Mouse (Mus musculus) brain, embryonic 18.5 days (tissue): ENCODE results near the gene Ndufaf4.
"Not testable (repeated sequence)": the region's sequence is repeated elsewhere in the genome, so short reads cannot be mapped to it uniquely, and the experiment has no call there.

Experiments used
- DNase-seq: peaks from one replicate; pipeline ENCODE4 v3.0.0-alpha.2; 2012; ENCODE audit warnings: low read depth, low spot score

The Ndufaf4 gene

DNA sequence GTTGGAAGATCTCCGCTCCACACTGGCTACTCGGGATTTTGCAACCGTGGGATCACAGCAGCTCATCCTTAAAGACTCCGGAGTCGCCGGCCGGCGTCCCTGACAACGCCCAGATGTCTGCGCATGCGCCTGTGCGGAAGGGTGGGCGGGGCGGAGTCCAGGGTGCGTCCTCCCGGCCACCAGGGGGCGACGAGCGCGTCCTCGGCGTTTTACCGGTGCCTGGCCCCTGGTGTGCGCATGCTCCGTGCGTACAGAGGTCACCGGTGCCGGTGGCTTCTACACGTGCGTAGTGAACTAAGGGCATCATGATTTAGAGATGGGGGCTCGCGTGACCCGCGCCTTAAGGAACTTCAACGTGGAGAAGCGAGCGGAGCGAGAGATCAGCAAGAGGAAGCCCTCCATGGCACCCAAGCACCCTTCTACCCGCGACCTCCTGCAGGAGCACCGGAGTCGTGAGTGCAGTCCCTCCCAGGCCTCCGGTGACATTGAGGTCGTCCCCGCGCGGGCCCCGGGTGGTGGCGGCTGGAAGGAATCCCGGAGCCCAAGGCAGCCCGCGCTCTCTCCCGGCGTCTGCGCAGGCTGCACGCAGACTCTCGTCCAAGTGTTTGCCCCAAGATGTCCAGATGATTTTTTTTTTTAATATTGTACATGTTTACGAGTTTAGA, at the start of gene Ndufaf4:
TSS of gene Ndufaf4 (plus strand) at position 233 of the 665 bp plus-strand sequence.
- DNase-seq = peak; percentile 82

DNA sequence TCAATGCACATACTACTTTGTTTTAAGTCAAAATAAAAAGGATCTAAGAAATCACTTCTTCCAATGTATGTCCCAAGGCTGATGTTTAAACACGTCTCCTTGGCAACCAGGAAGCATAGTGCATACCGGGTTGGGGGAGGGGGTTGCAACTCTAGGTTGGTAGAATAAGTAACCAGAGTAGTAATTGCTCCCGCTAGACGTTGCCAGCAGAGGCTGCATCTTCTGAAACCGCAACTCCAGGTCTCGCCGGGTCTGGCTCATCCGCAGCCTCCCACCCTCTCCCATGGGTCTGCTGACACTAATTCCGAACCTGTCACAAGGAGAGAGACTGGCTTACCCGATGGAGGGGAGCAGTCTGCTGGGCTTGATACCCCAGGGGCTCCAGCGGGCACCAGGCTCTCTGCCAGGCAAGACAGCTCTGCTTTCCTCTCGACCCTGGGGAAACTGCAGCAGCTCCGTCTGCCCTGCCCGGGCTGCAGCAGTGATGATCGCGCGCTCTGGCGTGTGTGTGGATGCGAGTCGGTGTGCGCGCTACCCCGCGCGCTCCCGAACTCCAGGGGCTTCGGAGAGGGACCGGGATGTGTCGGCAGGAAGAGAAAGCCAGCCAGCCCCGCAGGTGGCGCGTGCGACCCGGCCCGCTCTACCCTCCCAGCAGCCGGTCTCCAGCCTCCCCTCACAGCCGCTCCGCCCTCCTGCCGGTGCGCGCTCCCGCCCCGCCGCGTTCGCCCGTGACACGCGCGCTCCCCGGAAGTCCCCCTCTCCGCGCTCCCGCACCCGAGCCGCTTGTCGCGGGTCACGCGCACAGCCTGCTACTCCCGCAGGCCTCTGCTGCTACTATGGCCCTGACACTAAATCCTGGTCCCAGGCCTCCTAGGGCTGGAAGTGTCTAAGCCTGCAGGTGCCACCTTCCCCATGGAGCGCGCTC, 47.2 kb upstream of the Ndufaf4 start, which contains the start of gene Klhl32:
TSS of gene Klhl32 (minus strand) at position 724 of the 925 bp plus-strand sequence.
- peak; percentile 71 for DNase-seq

DNA sequence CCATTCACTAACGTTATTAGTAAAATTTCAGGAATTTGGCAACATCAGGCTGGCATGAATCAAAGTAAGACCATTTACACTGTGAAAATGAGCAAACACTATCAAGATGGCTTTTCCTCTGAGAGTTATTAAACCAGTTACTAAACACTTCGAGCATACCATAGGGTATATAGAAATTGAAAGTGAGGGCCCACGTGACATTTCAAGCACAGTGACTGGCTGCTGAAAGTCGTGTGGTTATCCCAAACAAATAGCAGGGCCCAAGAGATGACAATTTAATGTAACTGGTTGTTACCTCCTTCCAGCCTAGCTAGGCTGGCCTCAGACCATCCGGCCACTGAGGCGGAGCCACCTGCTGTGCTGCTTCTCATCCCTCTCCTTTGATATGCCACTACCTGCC, 32.2 kb upstream of the Ndufaf4 start:
- no peak for DNase-seq

DNA sequence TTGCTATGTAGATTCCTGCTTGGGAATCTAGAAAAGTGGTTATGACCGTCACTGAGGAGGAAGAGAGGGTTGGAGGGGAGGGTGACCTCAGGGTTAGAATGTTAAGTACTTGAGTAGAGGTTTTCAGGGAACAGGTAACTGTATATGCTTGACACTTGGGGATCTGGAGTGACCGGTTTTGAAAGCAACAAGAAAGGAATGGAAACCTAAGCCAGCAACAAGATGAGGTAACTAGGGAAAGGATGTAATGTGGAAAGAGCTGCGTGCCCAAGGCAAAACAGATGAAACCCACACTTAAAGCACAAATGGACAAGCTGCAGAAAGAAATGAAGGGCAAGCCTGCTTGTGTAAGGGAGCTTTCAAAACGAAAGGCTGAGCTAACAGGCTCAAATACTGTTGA, 28.7 kb upstream of the Ndufaf4 start:
- no peak for DNase-seq

DNA sequence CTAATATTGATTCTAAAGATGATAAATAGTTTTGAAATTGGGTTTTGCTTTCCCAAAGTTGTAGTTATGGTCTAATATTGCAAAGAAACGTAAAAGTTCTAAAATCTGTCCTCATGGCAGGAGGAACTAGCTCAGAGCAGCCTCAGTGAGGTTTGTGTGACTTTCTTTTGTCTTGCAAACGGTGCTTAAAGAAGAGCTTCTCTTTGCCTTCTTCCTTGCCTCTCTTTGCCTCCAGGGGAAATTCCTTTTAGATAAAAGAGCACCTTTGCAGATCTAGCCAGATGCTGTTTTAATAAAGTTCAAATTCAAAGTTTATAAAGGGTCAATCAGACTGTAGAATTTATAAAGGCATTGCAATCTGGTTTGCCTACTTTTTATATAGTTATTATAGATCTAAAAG, 8.5 kb upstream of the Ndufaf4 start:
- not testable (repeated sequence) for DNase-seq

DNA sequence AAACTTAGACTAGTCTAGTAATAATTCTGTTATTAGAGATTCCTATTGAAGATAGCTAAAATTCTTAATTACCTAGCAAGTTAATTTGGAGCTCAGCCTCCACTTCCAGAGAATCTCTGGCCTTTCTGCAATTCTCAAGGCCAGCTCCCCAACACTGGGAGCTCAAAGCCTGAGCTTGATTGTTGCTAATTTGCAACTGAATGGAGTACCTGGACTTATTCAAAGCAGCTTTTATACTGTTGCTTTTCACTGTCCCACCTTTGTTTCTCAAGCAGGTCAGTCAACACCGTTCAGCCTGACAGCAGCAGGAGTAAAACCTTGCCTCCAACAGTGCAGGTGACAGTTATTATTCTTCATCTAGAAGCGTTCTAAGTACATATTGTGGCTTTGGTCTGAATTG, 5.6 kb upstream of the Ndufaf4 start:
- DNase-seq = not testable (repeated sequence)

DNA sequence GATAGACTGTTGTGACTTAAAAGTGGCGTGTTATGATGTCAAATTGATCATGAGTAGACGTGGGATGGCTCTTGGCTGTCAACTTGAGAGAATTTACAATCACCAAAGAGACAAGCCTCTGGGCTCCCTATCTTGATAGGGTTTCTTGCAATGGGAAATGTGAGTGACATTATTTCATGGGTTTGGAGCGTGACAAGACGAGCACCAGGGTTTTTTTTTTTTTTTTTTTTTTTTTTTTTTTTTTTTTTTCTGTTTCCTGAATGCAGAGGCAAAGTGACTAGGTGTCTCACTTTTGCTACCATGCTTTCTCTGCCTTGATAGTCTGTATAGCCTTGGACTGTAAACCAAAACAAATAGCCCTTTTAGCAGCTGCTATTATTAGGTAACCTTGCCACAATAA, 3.3 kb upstream of the Ndufaf4 start:
- no peak for DNase-seq

DNA sequence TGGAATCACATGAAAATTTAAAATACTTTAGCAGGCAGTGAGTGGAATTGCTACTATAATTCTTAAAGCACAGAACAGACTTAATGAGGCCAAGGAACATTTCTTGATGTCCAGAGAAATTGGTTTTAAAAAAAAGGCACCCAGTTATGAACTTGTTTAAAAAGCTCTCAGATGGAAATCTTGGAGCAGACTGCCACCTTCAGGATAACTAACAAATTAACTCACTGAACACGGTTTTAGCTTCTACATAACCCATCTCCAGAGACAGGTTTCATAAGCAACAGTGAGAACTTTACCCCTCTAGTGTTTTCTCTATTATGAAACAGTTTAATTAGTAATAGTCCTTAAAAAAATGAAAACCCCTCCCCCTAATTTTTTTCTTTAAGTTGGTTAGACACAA, 1.1 kb upstream of the Ndufaf4 start:
- peak; percentile 59 for DNase-seq

DNA sequence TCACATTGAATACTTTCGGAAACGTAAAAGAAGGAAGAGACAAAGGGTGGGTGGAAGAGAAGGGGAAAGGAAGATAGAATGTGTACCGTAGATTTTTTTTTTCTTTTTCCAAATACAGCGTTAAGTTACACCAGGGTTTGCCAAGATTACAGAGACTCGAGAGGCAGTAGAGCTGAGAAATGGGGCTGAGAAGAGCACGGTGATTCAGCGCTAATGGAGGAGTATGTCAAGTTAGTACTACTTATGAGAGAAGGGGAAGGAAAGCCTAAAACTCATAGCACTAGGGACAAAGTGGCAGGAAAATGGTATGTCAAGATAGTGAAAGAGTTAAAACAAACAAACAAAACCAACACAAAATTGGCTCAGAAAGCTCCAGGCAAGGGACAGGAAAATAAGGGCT, 532 bp upstream of the Ndufaf4 start:
- no peak for DNase-seq

DNA sequence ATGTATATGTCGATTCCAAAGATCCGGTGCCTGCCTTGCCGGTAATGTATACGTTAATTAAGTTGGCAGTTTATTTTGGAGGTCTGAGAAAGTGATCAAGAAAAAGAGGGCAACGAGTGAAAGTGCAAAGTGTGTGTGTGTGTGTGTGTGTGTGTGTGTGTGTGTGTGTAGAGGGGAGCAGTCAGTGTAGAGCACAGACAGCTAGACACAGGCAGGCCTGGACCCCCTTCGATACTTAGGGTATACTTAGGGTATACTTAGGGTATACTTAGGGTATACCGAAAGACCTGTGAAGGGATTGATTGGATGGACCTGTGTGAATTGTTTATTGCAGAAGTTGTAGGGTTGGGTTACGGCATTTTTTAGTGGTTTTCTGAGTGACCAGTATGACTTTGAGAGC, 753 bp downstream of the Ndufaf4 start:
- DNase-seq = no peak

DNA sequence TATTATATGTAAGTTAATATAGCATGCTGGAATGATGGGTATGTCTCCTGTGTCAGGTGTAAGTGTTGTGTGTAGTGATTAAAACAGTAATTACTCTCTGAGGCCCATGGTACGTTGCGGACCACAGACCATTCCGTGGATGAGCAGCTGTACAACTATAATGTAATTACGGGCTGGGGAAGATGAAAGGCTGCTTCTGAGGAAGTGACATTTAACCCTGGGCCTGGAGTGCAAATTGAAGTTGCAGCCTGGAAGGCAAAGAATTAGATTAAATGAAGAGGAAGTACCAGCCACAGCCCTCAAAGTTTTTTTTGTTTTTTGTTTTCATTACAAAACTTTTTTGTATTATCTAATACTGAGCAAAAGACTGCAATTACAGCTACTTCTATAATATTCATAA, 1.3 kb downstream of the Ndufaf4 start:
- no peak for DNase-seq

DNA sequence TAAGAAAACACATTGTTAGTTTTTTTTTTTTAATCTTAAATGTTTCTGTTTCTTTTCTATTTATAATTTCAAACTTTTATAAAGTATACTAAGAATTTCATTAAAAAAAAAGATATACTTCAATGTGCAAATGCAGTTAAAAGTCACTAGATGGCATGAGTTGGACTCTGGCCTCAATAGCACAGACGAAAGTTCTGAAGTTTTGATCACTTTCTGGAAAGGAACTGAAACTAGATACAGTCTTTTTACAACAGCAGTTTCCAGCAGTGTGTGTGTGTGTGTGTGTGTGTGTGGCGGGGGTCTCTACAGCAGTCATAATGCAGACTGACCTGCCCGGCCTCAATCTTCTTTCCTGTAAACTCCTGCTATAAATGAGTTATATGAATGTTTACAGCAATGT, 9.9 kb downstream of the Ndufaf4 start:
- no peak for DNase-seq

DNA sequence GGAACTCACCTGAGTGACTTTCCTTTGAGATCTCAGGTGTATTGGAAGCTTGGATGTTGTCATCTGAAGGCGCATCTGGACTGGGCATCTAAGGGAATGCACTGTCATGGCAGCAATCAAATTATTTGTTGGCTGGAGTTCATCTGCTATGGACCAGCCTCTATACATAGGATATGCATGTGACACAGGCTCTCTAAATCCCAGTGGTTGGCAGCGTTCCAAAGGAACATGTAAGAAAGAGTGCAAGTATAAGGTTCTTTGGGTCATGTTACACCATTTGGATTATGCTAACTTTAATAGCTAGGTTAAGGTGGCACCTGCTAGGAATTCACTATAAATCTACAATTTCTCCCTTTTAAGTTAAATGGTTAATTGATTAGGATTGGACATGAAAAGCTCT, 17.7 kb downstream of the Ndufaf4 start:
- DNase-seq = no peak

DNA sequence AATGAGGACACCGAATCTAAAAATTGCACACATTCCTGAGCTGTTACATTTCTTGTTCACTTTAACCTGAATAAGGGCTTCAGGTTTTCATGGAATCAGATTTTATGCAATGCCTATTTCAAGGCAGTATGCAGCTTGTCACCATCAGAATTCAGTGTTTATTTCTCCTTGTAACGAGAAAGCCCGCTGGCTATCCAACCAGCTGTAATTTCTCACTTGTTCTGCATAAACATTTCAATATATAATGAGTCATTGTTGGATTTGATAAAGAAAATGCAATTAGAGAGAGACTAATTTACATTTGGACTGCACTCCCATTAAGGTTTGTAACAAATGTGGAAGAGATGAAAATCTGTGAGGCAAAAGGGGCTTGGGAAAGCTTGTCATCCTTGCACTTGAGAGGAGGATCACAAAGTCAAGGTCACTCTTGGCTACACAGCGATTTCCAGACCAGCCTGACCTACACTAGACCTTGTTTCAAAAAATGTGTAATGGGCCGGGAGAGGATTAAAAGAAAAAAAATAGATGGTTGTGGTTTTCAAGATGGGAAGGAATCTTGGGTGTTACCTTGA, 22.2 kb downstream of the Ndufaf4 start:
- DNase-seq = no peak

DNA sequence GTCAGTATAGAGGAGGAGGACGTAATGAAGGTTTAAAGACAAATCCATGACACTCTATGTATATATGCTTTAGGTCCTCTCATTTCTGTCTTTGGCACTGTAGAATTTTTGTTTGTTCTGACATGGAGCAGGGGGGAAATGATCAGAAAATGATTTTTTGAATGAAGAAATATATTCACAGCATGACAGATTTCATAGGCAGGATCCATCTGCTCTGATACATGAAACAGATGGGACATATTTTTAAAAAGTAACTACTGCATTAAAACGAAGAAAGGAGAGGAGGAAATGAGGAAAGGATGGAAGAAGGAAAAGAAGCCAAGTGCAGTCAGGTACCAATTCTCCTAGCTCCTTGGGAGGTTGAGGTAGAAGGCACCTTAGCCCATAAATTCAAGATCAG, 26.8 kb downstream of the Ndufaf4 start:
- DNase-seq = no peak

DNA sequence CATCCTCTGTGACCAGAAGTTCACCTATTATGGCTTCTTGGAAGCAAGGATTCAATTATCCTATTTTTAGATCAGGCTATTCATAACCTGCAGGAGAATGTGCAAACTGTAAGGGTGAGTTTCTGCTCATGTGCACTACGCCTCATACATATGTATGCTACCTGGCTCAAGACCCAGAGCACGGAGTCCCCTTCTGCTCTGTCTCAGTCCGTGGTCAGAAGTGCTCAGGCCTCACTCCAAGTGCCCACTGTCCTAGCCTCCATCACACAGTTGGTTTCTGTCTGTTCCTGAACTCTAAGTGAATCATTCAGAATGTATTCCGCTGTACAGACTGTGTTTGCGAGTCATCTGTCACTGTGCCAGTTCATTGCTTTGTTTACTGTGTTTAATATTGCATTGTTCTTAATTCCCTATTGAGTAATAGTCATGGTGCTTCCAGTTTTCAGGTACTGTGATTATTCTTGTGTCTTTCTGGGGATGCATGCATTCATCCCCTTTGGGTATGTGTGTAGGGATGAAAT, 30.4 kb downstream of the Ndufaf4 start:
- DNase-seq = no peak

DNA sequence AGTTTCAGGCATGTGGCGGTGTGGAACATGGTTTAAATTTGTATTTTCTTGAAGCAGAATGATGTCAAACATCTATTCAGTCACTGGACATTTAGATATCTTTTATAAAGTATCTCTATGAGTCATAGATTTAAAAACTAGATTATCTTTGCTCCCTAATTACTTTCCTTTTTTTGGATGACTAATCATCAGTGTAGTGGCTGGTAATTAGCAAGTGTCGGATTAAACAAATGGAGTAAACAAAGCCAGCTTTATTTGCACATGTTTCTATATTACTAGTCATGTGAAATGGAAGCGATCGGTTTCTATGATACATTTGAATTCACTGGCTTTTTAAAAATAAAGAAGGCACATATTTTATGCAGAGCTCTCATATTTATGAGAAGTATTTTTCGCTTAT, 31.0 kb downstream of the Ndufaf4 start:
- DNase-seq = no peak

DNA sequence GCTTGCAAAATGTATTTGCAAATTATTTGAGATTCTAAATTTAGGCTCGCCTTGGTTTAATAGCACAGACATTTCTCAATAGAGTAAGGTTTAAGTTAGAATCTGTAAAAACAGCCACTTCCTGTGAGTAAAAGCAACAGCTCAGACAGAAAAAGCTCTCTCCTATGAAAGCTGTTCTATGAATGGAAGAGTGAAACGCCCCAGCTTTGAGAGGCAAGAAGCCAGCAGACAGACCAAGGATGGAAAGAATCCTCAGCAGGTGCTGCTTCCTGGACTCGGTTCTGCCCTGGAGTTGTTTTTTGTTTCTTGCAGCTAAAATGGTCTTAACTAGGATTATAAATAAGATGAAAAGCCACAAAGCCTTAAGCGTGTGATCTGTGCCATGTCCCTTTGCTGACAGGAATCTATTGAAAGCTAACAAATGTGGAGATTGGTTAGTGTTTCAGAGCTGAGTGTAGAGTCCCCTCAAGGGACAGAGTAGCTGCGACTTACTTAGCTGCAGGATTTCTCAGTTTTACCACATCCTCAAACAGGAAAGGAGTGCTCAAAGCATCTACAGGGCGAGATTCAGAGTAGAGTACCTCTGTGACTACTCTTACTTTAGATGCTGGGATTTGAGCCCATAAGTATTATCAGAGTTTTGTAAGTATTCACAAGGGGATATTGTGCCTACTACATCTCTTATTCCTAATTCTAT, 45.0 kb downstream of the Ndufaf4 start:
- DNase-seq = no peak
